Mouse (Mus musculus) neutrophil, adult 65 days (primary cell): Measurements from ENCODE around the gene Maf. TPM values are rescaled to one million over a fixed set of nuclear protein-coding genes. Genes with fewer than 3 reads are reported as not detected.

Experiments used
- total RNA-seq: library from RNA; stranded (reverse); gene quantifications from 2 replicates; pipeline ENCODE4 v1.2.4, GENCODE M21; 2023

Gene Maf
- total RNA-seq: 1.2 and 2.5 TPM in 2 replicates

DNA sequence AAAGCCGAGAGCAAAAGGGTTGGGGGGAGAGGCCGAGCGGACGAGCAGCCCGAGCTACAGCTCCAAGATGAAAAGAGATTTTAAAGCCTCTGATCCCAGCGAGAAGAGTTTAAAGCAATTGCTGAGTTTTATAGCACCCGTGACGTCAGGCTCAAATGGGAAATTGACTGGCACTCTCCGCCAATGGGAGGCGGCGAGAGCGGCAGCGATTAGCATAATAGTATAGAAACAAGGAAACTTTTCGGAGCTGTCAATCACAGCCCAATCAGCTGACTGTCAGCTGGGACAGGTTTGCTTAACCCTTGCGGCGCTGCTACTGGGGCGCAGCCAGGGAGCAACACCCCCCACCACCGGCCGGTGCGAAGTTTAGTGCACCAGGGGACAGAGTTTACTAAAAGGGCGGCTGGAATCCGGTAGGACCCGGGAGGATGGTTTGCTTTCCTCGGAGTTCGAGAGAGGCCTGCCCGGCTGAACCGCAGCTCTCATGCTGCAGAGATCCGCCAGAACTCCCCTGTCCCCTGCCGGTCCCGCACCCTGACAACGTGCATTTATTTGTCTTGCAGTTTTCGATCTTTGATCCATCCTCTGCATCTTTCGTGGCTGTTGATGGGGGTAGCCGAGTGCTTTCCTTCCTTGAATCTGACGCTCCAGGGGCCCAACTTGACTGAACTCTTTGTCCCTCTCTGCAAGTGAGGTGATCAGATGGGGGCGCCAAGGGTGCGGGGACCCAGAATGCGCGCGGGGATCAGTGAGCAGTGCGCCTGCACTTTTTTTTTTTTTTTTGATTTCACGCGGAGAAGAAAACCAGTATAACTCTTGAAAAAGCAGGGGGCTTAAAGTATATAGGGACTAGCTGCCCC, at the start of gene Maf:
Gene Maf, minus strand, starts transcription at position 64 of the 860 bp plus-strand sequence.

